Mouse (Mus musculus): Measurements from ENCODE around the gene Rapsn.

Rapsn gene

DNA sequence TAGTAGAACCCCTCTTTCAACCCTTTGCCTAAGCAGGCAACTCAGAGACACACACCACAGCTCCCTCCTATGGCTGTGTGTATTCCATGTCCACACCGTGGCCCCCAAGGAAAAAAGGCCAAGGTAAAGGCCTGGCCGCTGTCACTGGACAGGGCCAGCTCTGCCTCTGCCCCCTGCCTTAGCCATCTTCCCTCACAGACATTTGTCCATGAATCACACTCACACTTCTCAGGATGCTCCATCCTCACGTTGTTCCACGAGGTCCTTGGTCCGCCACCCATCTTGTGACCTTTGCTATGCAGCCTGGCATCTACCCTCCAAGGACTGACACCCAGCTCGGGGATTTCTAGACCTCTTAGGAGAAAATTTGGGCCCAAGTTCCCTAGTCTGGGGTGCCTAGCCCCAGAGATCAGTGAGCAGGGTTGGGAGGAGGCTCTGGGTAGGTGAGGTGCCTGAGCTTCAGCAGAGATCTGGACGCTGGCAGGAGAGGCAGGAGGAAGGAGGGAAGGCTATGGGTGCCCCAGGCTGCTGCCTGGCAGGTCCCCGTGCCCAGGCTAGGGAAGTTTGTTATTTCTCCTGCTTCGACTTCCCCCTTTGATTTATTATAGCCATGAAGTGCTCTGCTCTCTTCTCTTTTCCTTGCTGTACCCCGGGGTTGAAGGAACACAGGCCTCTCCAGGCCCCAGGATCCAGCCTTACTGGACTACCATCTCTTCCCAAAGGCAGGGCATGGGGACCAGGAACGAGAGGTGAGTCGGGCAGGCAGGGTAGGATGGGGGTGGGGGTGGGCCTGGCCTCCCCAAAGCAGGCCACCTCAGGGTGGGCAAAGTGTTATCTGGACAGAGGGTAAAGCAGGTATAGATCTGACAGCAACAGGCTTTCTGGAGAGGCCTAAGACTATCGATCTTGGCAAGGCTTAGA, 46.6 kb downstream of the Rapsn start, which contains the start of gene Spi1:
Spi1 (plus strand) TSS at position 616 of the 921 bp plus-strand sequence.
- no peak for DNase-seq

GRCm38 (mm10) chr2:91082844-91083243, 47.4 kb downstream of the Rapsn start:
- no peak for DNase-seq

- no peak for DNase-seq
These were observed 48.0 kb downstream of the Rapsn start for GRCm38 (mm10) chr2:91083366-91083940.

- no peak for DNase-seq
These were observed 48.9 kb downstream of the Rapsn start for GRCm38 (mm10) chr2:91084179-91084820.

DNA sequence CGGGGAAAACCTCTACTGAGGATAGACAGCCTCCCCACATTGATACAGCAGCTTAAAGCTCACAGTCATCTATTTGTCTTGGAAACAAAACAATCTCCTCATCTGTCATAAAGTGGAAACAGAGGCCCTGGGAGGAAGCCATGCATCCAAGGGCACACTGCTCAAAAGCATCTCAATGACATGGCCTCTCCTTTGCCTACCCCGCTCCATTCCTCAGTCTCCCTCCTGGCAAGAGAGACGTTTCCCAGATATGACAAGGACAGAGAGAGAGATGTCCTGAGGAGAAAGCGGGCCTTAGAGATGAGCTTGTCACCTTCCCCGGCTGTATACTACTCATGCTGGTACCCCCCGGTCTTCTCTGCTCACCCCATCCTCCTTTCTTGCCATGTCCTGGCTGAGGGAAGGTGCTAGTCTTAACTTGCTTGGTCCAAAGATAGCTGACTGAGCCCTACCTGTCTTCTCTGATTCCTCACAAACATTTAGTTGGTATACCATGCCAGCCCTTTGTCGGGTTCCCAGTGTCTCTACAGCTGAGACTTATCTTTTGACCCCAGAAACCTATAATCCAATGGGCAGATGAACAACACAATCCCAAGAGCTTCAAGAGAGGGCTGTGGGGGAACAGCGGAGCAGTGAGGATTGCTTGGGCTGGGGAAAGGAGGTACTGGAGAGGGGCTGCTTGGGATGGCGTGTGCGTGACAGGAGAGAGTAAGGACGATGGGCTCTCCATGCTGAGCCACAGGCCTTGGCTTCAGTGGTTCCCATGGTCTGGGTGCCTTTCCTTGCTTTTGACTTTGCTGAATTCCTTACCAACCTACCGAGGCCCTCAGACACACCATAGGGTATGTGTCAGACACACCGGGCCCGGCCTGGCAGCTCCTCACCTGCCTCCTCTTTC, 50.3 kb downstream of the Rapsn start:
- no peak for DNase-seq

DNA sequence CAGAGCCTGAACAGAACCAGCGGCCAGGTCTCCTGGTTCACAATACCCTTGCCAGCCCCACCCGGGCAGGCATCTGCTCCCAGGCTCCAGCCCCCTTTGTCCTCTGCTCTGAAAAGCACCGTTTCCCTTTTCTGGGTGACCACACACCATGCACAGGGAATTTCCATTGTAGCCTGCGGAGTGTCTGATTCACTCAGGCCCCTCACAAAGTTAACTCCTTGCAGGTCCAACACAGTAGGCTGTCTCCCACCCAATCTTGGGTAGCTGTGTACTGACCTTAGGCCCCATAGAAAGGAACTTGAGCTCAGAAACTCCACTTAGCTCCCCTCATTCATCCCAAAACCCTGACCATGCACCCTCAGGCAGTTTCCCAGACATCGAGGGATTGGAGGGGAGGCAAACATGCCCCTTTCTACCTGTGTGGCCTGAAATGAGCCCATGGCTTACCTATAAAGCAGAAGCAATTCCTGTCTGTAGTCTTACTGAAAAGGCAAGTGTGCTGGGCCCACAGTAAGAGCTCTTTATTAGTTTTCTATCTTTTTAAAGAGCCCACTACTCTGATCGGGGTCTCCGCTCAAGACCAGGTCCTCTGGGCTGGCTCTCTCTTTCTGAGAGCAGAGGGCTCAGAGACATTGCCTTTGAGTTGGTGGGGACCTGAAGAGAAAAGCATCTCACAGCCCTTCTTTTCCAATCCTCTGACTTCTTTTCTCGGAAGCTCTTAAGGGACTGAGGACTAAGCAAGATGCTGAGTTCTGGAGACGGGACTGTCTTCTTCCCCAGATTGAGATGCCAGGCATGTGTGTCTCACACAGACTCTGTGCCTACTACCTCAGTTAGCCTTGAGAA, 51.2 kb downstream of the Rapsn start:
- no peak for DNase-seq

GRCm38 (mm10) chr2:91087453-91087852, 52.0 kb downstream of the Rapsn start:
- DNase-seq = no peak

GRCm38 (mm10) chr2:91088987-91089386, 53.6 kb downstream of the Rapsn start:
- DNase-seq = no peak

- DNase-seq = no peak
These were observed 54.8 kb downstream of the Rapsn start for GRCm38 (mm10) chr2:91090208-91090607.

- DNase-seq = no peak
These were observed 55.4 kb downstream of the Rapsn start for GRCm38 (mm10) chr2:91090827-91091226.
